Mouse (Mus musculus) adrenal gland, postnatal 36 days (tissue): ENCODE data around the gene Atrnl1. TPM values are rescaled to one million over a fixed set of nuclear protein-coding genes. Genes with fewer than 3 reads are reported as not detected.

ENCODE experiments used
- DNase-seq, 2 experiments: peaks; one replicate each; pipeline ENCODE4 v3.0.0; 2021; ENCODE audit warnings: mixed read lengths in 1 of 2
- total RNA-seq, 2 experiments: library from RNA; stranded (reverse); gene quantifications; 2 replicates each; pipeline ENCODE4 v1.2.3; 2021

The Atrnl1 gene
- total RNA-seq, 2 experiments from 2014 or later: 26.0 to 29.6 TPM

GRCm38 (mm10) chr19:57609361-57610057 lies 1.3 kb upstream of the Atrnl1 start:
- DNase-seq: peak; percentile 37 to 54

GRCm38 (mm10) chr19:57610058-57610475 lies 767 bp upstream of the Atrnl1 start:
- DNase-seq: peak; percentile 50 to 61

- DNase-seq: peak; percentile 51 to 75
Observed at GRCm38 (mm10) chr19:57611291-57612178, 701 bp downstream of the Atrnl1 start.

GRCm38 (mm10) chr19:57612179-57612472 lies 1.3 kb downstream of the Atrnl1 start:
- DNase-seq: peak in 1 of 2 experiments; percentile 2

GRCm38 (mm10) chr19:57615972-57616621 lies 5.3 kb downstream of the Atrnl1 start:
- no peak for DNase-seq

GRCm38 (mm10) chr19:57619088-57619487 lies 8.3 kb downstream of the Atrnl1 start:
- no peak for DNase-seq

- no peak for DNase-seq
Observed at GRCm38 (mm10) chr19:57621814-57622213, 11.0 kb downstream of the Atrnl1 start.

GRCm38 (mm10) chr19:57625738-57626137 lies 14.9 kb downstream of the Atrnl1 start:
- DNase-seq: no peak

- DNase-seq: no peak
Observed at GRCm38 (mm10) chr19:57627251-57627650, 16.4 kb downstream of the Atrnl1 start.

- DNase-seq: no peak
Observed at GRCm38 (mm10) chr19:57642536-57642935, 31.7 kb downstream of the Atrnl1 start.

GRCm38 (mm10) chr19:57642980-57643379 lies 32.1 kb downstream of the Atrnl1 start:
- no peak for DNase-seq

GRCm38 (mm10) chr19:57648202-57648943 lies 37.5 kb downstream of the Atrnl1 start:
- no peak for DNase-seq

GRCm38 (mm10) chr19:57648944-57649271 lies 38.1 kb downstream of the Atrnl1 start:
- no peak for DNase-seq

- DNase-seq: peak; percentile 37 to 68
Observed at GRCm38 (mm10) chr19:57655083-57655482, 44.2 kb downstream of the Atrnl1 start.

GRCm38 (mm10) chr19:57655491-57655890 lies 44.7 kb downstream of the Atrnl1 start:
- DNase-seq: no peak

- no peak for DNase-seq
Observed at GRCm38 (mm10) chr19:57657426-57658087, 46.7 kb downstream of the Atrnl1 start.

GRCm38 (mm10) chr19:57658111-57659091 lies 47.6 kb downstream of the Atrnl1 start:
- DNase-seq: no peak

- DNase-seq: no peak
Observed at GRCm38 (mm10) chr19:57667011-57667410, 56.2 kb downstream of the Atrnl1 start.

GRCm38 (mm10) chr19:57667946-57668345 lies 57.1 kb downstream of the Atrnl1 start:
- DNase-seq: no peak

GRCm38 (mm10) chr19:57679455-57679854 lies 68.6 kb downstream of the Atrnl1 start:
- no peak for DNase-seq
